Mouse (Mus musculus) CH12.LX (cell line): ENCODE measurements around the gene Gna15. TPM values are rescaled to one million over a fixed set of nuclear protein-coding genes. Genes with fewer than 3 reads are reported as not detected.

Experiments
- DNase-seq: peaks from one replicate; pipeline ENCODE4 v3.0.0-alpha.2; 2013; ENCODE audit errors: extremely low read depth
- H3K27ac ChIP-seq: 2 replicates; pipeline ENCODE4 v1.5.1; 2012; ENCODE audit warnings: low read depth, mild to moderate bottlenecking, control low read depth, moderate library complexity; ENCODE audit not compliant: insufficient read depth
- H3K27me3 ChIP-seq: replicated peaks from 2 replicates; pipeline ENCODE3; 2012; ENCODE audit warnings: inconsistent platforms
- H3K36me3 ChIP-seq, 2 experiments: replicated peaks in 1 of 2; 2 replicates each; pipeline versions ENCODE3 to v1.6.1; 2012; ENCODE audit warnings: inconsistent platforms in 1 of 2, low read length in 1 of 2, mild to moderate bottlenecking in 1 of 2, mixed read lengths in 1 of 2, moderate library complexity in 1 of 2; ENCODE audit not compliant: control insufficient read depth in 1 of 2, insufficient read depth in 1 of 2
- H3K4me1 ChIP-seq, 2 experiments: 2 replicates each; pipeline ENCODE4 v1.6.1; 2012; ENCODE audit warnings: inconsistent platforms in 1 of 2, moderate library complexity in 1 of 2; ENCODE audit not compliant: insufficient read depth in 2 of 2, control insufficient read depth in 1 of 2
- H3K4me2 ChIP-seq: 2 replicates; pipeline ENCODE4 v1.6.1; 2012; ENCODE audit warnings: low read depth, mild to moderate bottlenecking, control low read depth; ENCODE audit not compliant: poor library complexity, insufficient read depth, severe bottlenecking
- H3K4me3 ChIP-seq, 3 experiments: fragments of 150-350 bp in 1 of 3; sonication (generic) in 1 of 3; replicated peaks in 1 of 3; 2 replicates each; pipeline versions ENCODE3 to v1.5.1; 2011 to 2012; ENCODE audit warnings: low read depth in 2 of 3, low read length in 2 of 3, mild to moderate bottlenecking in 2 of 3, moderate library complexity in 2 of 3, control low read depth in 1 of 3, improper control_type of control experiment in 1 of 3, inconsistent platforms in 1 of 3, mixed read lengths in 1 of 3; ENCODE audit not compliant: poor library complexity in 1 of 3
- H3K79me2 ChIP-seq: replicated peaks from 2 replicates; pipeline ENCODE4 v1.6.1; 2012; ENCODE audit warnings: mild to moderate bottlenecking, moderate library complexity; ENCODE audit not compliant: control insufficient read depth, poor library complexity, insufficient read depth, severe bottlenecking; ENCODE audit errors: extremely low read depth
- H3K9ac ChIP-seq: 2 replicates; pipeline ENCODE4 v1.6.1; 2012; ENCODE audit warnings: low read depth, mild to moderate bottlenecking, control low read depth, moderate library complexity; ENCODE audit not compliant: insufficient read depth
- H3K9me3 ChIP-seq: replicated peaks from 2 replicates; pipeline ENCODE3; 2012; ENCODE audit warnings: low read length, inconsistent platforms, mixed read lengths
- CHD1 ChIP-seq: IDR thresholded peaks from 2 replicates; pipeline ENCODE4 v1.6.1; 2012; ENCODE audit warnings: low read depth, low read length, improper control_type of control experiment, inconsistent platforms
- CTCF ChIP-seq, 2 experiments: IDR thresholded peaks in 1 of 2; conservative IDR thresholded peaks in 1 of 2; 2 replicates each; pipeline ENCODE4 v1.5.1; 2011 to 2012; ENCODE audit warnings: low read depth in 2 of 2, low read length in 2 of 2, improper control_type of control experiment in 1 of 2, inconsistent platforms in 1 of 2, mild to moderate bottlenecking in 1 of 2, moderate library complexity in 1 of 2
- EP300 ChIP-seq: IDR thresholded peaks from 2 replicates; pipeline ENCODE4 v1.6.1; 2011; ENCODE audit warnings: low read length, improper control_type of control experiment
- GABPA ChIP-seq: IDR thresholded peaks from 2 replicates; pipeline ENCODE4 v1.6.1; 2012; ENCODE audit warnings: low read depth, low read length, improper control_type of control experiment, inconsistent platforms; ENCODE audit not compliant: insufficient replicate concordance
- JUND ChIP-seq: conservative IDR thresholded peaks from 2 replicates; pipeline ENCODE4 v1.6.1; 2011; ENCODE audit warnings: low read depth, low read length, improper control_type of control experiment
- MAX ChIP-seq: IDR thresholded peaks from 2 replicates; pipeline ENCODE4 v1.6.1; 2011; ENCODE audit warnings: low read length, improper control_type of control experiment
- MAZ ChIP-seq: IDR thresholded peaks from 2 replicates; pipeline ENCODE4 v1.6.1; 2012; ENCODE audit warnings: low read depth, mild to moderate bottlenecking, inconsistent platforms, low read length, improper control_type of control experiment, moderate library complexity
- MEF2A ChIP-seq: IDR thresholded peaks from 2 replicates; pipeline ENCODE4 v1.6.1; 2014; ENCODE audit warnings: low read depth, mild to moderate bottlenecking, inconsistent platforms, low read length, improper control_type of control experiment, borderline replicate concordance
- MXI1 ChIP-seq: IDR thresholded peaks from 2 replicates; pipeline ENCODE4 v1.6.1; 2011; ENCODE audit warnings: mild to moderate bottlenecking, low read depth, low read length, improper control_type of control experiment
- MYC ChIP-seq: IDR thresholded peaks from 2 replicates; pipeline ENCODE4 v1.6.1; 2011; ENCODE audit warnings: low read depth, mild to moderate bottlenecking, improper control_type of control experiment, low read length
- NELFE ChIP-seq: IDR thresholded peaks from 2 replicates; pipeline ENCODE4 v1.6.1; 2011; ENCODE audit warnings: low read depth, low read length, improper control_type of control experiment
- NRF1 ChIP-seq: IDR thresholded peaks from 2 replicates; pipeline ENCODE4 v1.6.1; 2014; ENCODE audit warnings: low read depth, mild to moderate bottlenecking, inconsistent platforms, low read length, improper control_type of control experiment, moderate library complexity
- PAX5 ChIP-seq: IDR thresholded peaks from 2 replicates; pipeline ENCODE4 v1.6.1; 2012; ENCODE audit warnings: low read length, inconsistent platforms, mixed read lengths
- POLR2A ChIP-seq: IDR thresholded peaks from 2 replicates; pipeline ENCODE4 v1.6.1; 2011; ENCODE audit warnings: low read depth, mild to moderate bottlenecking, improper control_type of control experiment, low read length
- POLR2AphosphoS2 ChIP-seq: IDR thresholded peaks from 2 replicates; pipeline ENCODE4 v1.6.1; 2011; ENCODE audit warnings: low read depth, low read length, improper control_type of control experiment
- RCOR1 ChIP-seq: conservative IDR thresholded peaks from 2 replicates; pipeline ENCODE4 v1.6.1; 2012; ENCODE audit warnings: low read depth, mild to moderate bottlenecking, inconsistent platforms, low read length, improper control_type of control experiment
- TBP ChIP-seq: conservative IDR thresholded peaks from 2 replicates; pipeline ENCODE4 v1.6.1; 2011; ENCODE audit warnings: low read depth, low read length, improper control_type of control experiment
- UBTF ChIP-seq: IDR thresholded peaks from 2 replicates; pipeline ENCODE4 v1.6.1; 2012; ENCODE audit warnings: low read depth, mild to moderate bottlenecking, inconsistent platforms, low read length, improper control_type of control experiment, moderate library complexity
- ZC3H11A ChIP-seq: IDR thresholded peaks from 2 replicates; pipeline ENCODE4 v1.6.1; 2012; ENCODE audit warnings: low read depth, mild to moderate bottlenecking, inconsistent platforms, low read length, improper control_type of control experiment
- ZKSCAN1 ChIP-seq: IDR thresholded peaks from 2 replicates; pipeline ENCODE4 v1.6.1; 2012; ENCODE audit warnings: low read depth, inconsistent platforms, low read length, improper control_type of control experiment, borderline replicate concordance
- ZMIZ1 ChIP-seq: IDR thresholded peaks from 2 replicates; pipeline ENCODE4 v1.6.1; 2012; ENCODE audit warnings: low read depth, mild to moderate bottlenecking, inconsistent platforms, low read length, improper control_type of control experiment
- ZNF384 ChIP-seq: IDR thresholded peaks from 2 replicates; pipeline ENCODE4 v1.6.1; 2012; ENCODE audit warnings: low read depth, low read length, improper control_type of control experiment, inconsistent platforms
- dilution Hi-C: fragments of 300-500 bp; cut with MboI; formaldehyde crosslinking; loops from 2 replicates; pipeline ENCODE4 v1.14.3; 2020; ENCODE audit warnings: low sequenced_read_pairs; ENCODE audit not compliant: extremely low pct_unique_long_range_greater_than_20kb, extremely low pct_ligation_motif_present
- in situ Hi-C: fragments of 300-500 bp; cut with MboI; formaldehyde crosslinking; loops from 3 replicates; pipeline ENCODE4 v1.14.3; 2019; ENCODE audit warnings: low sequenced_read_pairs, low pct_ligation_motif_present, low pct_unique_long_range_greater_than_20kb, mixed read lengths
- polyA plus RNA-seq: library from polyadenylated mRNA; unstranded; fragments of >175 nt; gene quantifications from 2 replicates; pipeline ENCODE4 v1.2.1, GENCODE M21; 2012; ENCODE audit warnings: low read depth; ENCODE audit not compliant: insufficient read length
- total RNA-seq, 2 experiments: library from RNA; depleted of rRNA; stranded (reverse); fragments of 300-350 nt in 1 of 2; fragments of >200 nt in 1 of 2; gene quantifications; 2 replicates each; pipeline ENCODE4 v1.2.3; 2012 to 2014

Gna15 gene
- total and polyA plus RNA-seq, 3 experiments: 5.2 to 10.0 (median 5.2) TPM

GRCm38 (mm10) chr10:81466066-81466465 is 58.0 kb downstream of the Gna15 start:
- Histone ChIP-seq H3K27me3 (peaks cover 97% of the 10 kb centered on the region), H3K4me1 (peaks cover 8 to 20% of the 10 kb centered on the region in 2 experiments; a peak in 3 of 4 replicates)
- no peak for DNase-seq

DNA sequence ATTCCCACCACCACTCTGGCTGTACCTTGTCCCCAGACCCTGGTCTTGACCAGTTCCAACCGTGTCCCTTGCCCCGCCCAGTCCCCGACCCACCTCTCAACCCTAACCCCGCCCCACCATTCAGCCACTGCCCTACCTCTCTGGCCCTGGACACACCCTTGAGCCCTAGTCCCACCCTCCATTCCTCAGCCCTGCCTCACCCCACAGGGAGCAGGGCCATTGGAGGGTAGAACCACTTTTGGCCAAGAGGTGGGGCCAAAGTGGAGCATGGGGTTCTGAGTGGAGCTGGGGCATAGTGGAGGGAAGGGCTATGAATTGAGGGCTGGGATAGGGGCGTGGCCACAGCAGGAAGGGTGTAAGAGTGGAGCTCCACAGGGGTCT is 58.8 kb downstream of the Gna15 start:
- dilution Hi-C loops: no loop called here
- H3K9me3 ChIP-seq: peaks cover 1% of the 10 kb centered on the region
- H3K27ac ChIP-seq: no peak overlapping the region
- TF ChIP-seq TBP (no peak), EP300 (no peak), ZC3H11A (no peak), MEF2A (no peak), MXI1 (no peak), RCOR1 (no peak), NELFE (no peak), ZKSCAN1 (no peak), NRF1 (no peak), GABPA (no peak), ZMIZ1 (no peak), ZNF384 (no peak), MYC (no peak)
- no peaks in the 10 kb centered on the region for H3K79me2 ChIP-seq
- H3K4me3 ChIP-seq: no peak overlapping the region
- in situ Hi-C loops: no loop called here
- H3K9ac ChIP-seq: no peak overlapping the region
- H3K4me2 ChIP-seq: no peak overlapping the region
- peaks cover 97% of the 10 kb centered on the region for H3K27me3 ChIP-seq
- H3K4me1 ChIP-seq: peaks cover 4 to 18% of the 10 kb centered on the region in 2 experiments; a peak in 3 of 4 replicates
- no peaks in the 10 kb centered on the region for H3K36me3 ChIP-seq
- DNase-seq: no peak

More at GRCm38 (mm10) chr10:81466066-81466465, 58.0 kb downstream of the Gna15 start:
- Histone ChIP-seq H3K4me2 (no peak overlapping the region), H3K79me2 (no peaks in the 10 kb centered on the region), H3K36me3 (no peaks in the 10 kb centered on the region), H3K4me3 (no peak overlapping the region), H3K9ac (no peak overlapping the region), H3K27ac (no peak overlapping the region), H3K9me3 (peaks cover 1% of the 10 kb centered on the region)
- dilution Hi-C loops (no loop called here), in situ Hi-C loops (no loop called here)
- TF ChIP-seq ZKSCAN1 (no peak), MAZ (no peak), MYC (no peak), CTCF (conservative IDR thresholded peaks at IDR 0.05 in 1 of 2, IDR thresholded peaks at IDR 0.05 in 1 of 2; ENCODE audit: low read depth in 2 of 2, low read length in 2 of 2) (no peak), MAX (no peak), UBTF (no peak), ZMIZ1 (no peak), EP300 (no peak), PAX5 (no peak), POLR2A (no peak), POLR2AphosphoS2 (no peak), CHD1 (no peak), JUND (no peak)
